Mouse (Mus musculus) heart, adult 11 months (tissue): Measurements from ENCODE around the gene R3hcc1l.

ENCODE experiments used
- DNase-seq: peaks from one replicate; pipeline ENCODE4 v3.0.0; 2022

The R3hcc1l gene

DNA sequence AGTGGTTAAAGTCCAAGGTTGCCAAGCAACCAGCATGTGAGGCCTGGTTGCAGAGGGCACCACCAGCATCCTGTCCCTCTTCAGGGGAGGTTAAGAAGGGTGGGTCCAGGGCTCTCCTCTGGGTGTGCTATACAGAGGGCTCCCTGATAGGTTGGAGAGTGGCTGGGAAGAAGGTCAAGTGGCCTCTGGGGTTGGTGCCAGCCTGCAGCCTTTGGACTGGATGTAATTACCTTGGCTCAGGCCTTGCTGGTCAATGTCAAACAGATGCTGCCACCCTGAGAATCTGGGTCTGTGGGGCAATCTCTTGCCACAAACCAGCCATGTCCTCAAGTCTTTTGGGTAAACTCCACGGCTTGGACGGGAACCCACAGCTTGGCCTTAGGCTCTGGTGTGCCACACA, 82.9 kb downstream of the R3hcc1l start:
- peak; percentile 88 for DNase-seq

GRCm38 (mm10) chr19:42602041-42602440, 83.5 kb downstream of the R3hcc1l start:
- peak; percentile 82 for DNase-seq

- DNase-seq: peak; percentile 80
Measured at GRCm38 (mm10) chr19:42602576-42602975, 84.0 kb downstream of the R3hcc1l start.

GRCm38 (mm10) chr19:42608082-42608481, 89.5 kb downstream of the R3hcc1l start:
- peak; percentile 79 for DNase-seq

- DNase-seq: peak; percentile 83
Measured at GRCm38 (mm10) chr19:42609716-42610115, 91.2 kb downstream of the R3hcc1l start.

- no peak for DNase-seq
Measured at GRCm38 (mm10) chr19:42611746-42612145, 93.2 kb downstream of the R3hcc1l start.

- DNase-seq: peak; percentile 98
Measured at GRCm38 (mm10) chr19:42612654-42613053, 94.1 kb downstream of the R3hcc1l start, which contains the start of gene Loxl4. Gene Loxl4, minus strand, starts transcription at chr19:42612813.

DNA sequence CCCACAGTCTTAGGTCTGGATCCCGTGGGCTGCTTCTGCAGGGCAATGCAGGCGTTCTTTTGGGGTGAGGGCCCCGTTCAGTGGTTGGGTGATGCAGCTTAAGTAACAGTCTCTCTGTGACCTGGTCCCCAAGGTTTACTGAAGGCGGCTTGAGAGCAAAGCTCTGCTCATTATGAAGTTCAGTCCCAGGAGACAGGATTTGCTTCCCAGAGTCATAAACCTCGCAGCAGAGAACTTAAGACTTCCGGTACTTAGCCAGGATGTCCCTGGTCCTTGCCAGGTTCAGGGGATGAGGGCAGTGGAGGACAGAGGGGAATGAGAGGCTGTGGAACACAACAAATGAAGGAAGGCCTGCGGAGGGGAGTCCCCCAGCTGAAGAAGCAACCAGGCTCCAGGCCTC, 94.6 kb downstream of the R3hcc1l start:
- DNase-seq: peak; percentile 91

DNA sequence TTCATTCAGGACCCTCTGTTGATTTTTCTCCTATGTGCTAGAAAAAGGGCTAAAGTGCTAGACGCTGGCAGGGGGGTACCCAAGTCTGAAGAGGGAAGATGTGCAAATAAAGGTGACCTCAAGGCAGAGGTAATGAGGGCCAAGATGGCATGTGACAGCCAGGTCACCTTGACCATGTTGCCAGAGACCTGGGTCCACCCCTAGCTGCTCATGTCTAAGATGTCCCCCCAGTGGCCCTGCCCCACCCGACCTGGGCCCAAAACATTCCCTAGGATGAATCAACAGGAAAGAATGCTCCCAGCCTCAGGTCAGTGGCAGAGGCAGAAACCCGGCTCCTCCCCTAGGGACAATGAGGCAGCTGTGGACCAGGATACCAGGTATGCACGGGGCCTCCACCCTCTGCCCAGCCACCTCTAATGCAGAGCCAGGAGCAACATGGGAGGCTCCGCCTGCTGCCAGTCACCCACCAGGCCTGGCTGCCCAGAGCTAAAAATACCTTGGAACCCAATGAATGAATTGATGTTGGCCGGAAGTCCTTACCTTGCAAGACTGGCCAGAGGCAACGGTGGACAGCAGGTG, 95.2 kb downstream of the R3hcc1l start:
- peak; percentile 94 for DNase-seq

DNA sequence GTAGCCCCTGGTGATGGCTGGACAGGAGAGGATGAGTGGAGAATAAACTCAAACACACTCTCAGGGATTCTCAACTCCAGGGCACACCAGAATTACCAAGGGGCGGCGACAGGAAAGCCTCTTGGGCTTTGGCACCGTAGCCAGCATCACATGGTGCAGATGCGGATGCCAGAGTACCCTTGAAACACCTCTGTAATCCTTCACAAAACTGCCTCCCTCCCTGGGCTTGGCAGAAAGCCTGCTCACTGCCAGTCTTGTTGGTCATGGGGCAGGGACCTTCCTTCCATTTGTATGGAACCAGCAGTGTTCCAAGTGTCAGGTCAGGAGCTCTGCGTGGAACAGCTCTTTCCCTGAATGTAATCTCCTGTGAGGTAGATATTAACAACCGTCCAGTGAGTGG, 109.5 kb downstream of the R3hcc1l start:
- peak; percentile 95 for DNase-seq

- DNase-seq: peak; percentile 98
Measured at GRCm38 (mm10) chr19:42631541-42631961, 113.0 kb downstream of the R3hcc1l start.

- DNase-seq: peak; percentile 90
Measured at GRCm38 (mm10) chr19:42632301-42632700, 113.7 kb downstream of the R3hcc1l start.

GRCm38 (mm10) chr19:42633650-42634049, 115.1 kb downstream of the R3hcc1l start:
- DNase-seq: no peak

GRCm38 (mm10) chr19:42636631-42637030, 118.1 kb downstream of the R3hcc1l start:
- DNase-seq: peak; percentile 87

DNA sequence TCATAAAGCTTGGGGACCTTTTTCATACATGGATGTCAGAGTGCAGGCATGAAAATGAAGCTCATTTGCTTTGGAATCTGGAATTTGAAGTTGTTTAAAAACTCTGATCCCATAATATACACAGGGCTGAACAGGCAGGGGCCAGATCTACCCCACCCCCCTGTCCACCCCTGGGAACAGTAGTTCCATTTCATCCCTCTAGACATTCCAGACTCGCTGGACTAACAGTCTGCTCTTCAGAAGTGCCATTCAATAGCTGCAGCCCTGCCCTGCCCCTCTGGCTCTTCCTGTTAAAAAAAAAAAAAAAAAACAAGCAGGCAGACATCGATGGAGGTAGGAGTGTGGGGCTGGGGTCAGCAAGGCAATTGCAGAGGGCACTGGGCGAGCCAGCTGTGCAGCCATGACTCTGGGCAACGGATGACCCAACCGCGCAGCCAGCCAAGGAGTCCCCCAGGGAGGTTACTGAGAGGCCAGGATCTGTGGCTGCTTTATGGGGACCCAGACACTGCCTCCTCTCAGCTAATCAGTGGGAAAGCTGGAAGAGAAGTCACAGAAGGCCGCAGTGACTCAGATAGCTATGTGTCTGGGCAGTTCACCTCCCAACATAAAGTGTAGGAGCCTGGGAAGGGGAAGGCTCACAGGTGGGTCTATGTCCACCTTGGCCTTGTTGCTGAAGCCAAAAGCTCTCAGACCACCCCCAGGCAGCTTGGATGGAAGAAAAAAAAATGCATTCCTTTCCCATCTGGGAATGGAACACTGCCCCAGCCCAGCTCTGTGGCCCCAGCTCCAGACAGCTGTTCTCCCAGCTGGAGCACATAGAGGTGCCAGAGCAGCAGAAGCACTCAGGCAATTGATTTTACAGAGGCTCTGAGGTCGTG, 120.3 kb downstream of the R3hcc1l start:
- DNase-seq: peak; percentile 98

DNA sequence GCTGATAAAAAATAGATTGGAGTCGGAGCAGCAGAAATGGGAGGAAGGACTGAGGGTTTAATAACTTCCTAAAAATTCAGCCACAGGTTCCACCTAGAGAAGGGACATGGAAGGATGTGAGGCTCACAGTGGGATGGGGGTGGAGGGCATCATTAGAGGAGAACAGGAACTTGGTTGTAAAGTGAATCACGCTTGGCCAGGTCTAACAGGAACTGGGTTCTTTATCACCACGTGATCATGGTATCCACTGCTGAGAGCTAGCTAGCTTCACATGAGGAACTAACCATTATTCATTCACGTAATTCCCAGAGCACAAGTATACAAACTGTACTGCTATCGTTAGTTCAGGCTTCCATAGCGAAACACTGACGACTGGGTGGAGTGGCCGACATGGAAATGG, 121.0 kb downstream of the R3hcc1l start:
- DNase-seq: no peak

- DNase-seq: peak; percentile 83
Measured at GRCm38 (mm10) chr19:42640211-42640610, 121.7 kb downstream of the R3hcc1l start.
